Mouse (Mus musculus) hindbrain, embryonic 14.5 days (tissue): ENCODE measurements at regions not wholly inside any gene's neighbourhood (a gene's known extent, or its start where the extent isn't known, plus 50 kb on each side); places are given as distances from the start of the nearest gene placed in this dataset.

Experiments
- ATAC-seq: fragments of 200-750 bp; cut with Nextera tagmentation; 2 replicates; pipeline ENCODE4 v1.8.0; 2017; ENCODE audit warnings: moderate number of reproducible peaks, mild to moderate bottlenecking, moderate TSS enrichment, moderate library complexity; ENCODE audit not compliant: low FRiP score
- DNase-seq: peaks from one replicate; pipeline ENCODE4 v3.0.0-alpha.2; 2015; ENCODE audit warnings: low spot score
- H3K27ac ChIP-seq: fragments of 300-500 bp; sonication (generic); 2 replicates; pipeline ENCODE4 v1.5.1; 2014; ENCODE audit warnings: mild to moderate bottlenecking, moderate library complexity
- H3K27me3 ChIP-seq: fragments of 300-500 bp; sonication (generic); 2 replicates; pipeline ENCODE4 v1.6.1; 2014; ENCODE audit warnings: mild to moderate bottlenecking, low read length, mixed read lengths; ENCODE audit not compliant: control insufficient read depth, insufficient read depth
- H3K36me3 ChIP-seq: fragments of 300-500 bp; sonication (generic); replicated peaks from 2 replicates; pipeline ENCODE4 v1.6.1; 2014; ENCODE audit not compliant: control insufficient read depth, insufficient read depth
- H3K4me1 ChIP-seq: fragments of 300-500 bp; sonication (generic); replicated peaks from 2 replicates; pipeline ENCODE4 v1.6.1; 2014; ENCODE audit warnings: antibody characterized with exemption, low read length, mixed read lengths; ENCODE audit not compliant: control insufficient read depth, insufficient read depth
- H3K4me2 ChIP-seq: fragments of 300-500 bp; sonication (generic); replicated peaks from 2 replicates; pipeline ENCODE4 v1.6.1; 2014; ENCODE audit warnings: mild to moderate bottlenecking, moderate library complexity
- H3K4me3 ChIP-seq: fragments of 300-500 bp; sonication (generic); replicated peaks from 2 replicates; pipeline ENCODE4 v1.5.1; 2014; ENCODE audit warnings: mild to moderate bottlenecking, low read length
- H3K9ac ChIP-seq: fragments of 300-500 bp; sonication (generic); 2 replicates; pipeline ENCODE4 v1.6.1; 2014
- H3K9me3 ChIP-seq: fragments of 300-500 bp; sonication (generic); 2 replicates; pipeline ENCODE4 v1.6.1; 2016; ENCODE audit warnings: low read length; ENCODE audit not compliant: control insufficient read depth
- WGBS: fragments of 180-500 bp; shearing (Covaris S2); extraction: QIAGEN DNeasy Blood & Tissue Kit; methylation state at CpG from one replicate; pipeline ENCODE4 v1.1.7; 2014; 5-methylcytosine and 5-hydroxymethylcytosine counted together

GRCm38 (mm10) chr11:82518691-82519090, 130.0 kb downstream of the Tmem132e start:
- Histone ChIP-seq H3K27ac (no peak overlapping the region), H3K9me3 (no peaks in the 10 kb centered on the region), H3K4me1 (peaks cover 16% of the 10 kb centered on the region), H3K27me3 (no peaks in the 10 kb centered on the region), H3K36me3 (no peaks in the 10 kb centered on the region), H3K4me3 (no peak overlapping the region), H3K9ac (no peak overlapping the region), H3K4me2 (no peak overlapping the region)
- 8% methylated on average over 6 of the region's 6 CpGs for WGBS
- DNase-seq (no peak), ATAC-seq (no peak)

GRCm38 (mm10) chr11:82514526-82515144, 125.9 kb downstream of the Tmem132e start:
- no peak overlapping the region for H3K4me2 ChIP-seq
- H3K4me3 ChIP-seq: no peak overlapping the region
- no peaks in the 10 kb centered on the region for H3K9me3 ChIP-seq
- H3K9ac ChIP-seq: no peak overlapping the region
- 80% methylated on average over 4 of the region's 4 CpGs for WGBS
- 0 out of 2 replicates have a peak, but pooled peaks cover 7% of the 10 kb centered on the region for H3K4me1 ChIP-seq
- ATAC-seq (no peak), DNase-seq (no peak)
- no peak overlapping the region for H3K27ac ChIP-seq
- H3K27me3 ChIP-seq: no peaks in the 10 kb centered on the region
- no peaks in the 10 kb centered on the region for H3K36me3 ChIP-seq

GRCm38 (mm10) chr11:82508564-82508963, 119.9 kb downstream of the Tmem132e start:
- Histone ChIP-seq H3K4me2 (peak overlapping the region; percentile 30), H3K4me1 (0 out of 2 replicates have a peak, but pooled peaks cover 5% of the 10 kb centered on the region), H3K4me3 (no peak overlapping the region), H3K9ac (no peak overlapping the region), H3K36me3 (no peaks in the 10 kb centered on the region), H3K27ac (no peak overlapping the region), H3K27me3 (no peaks in the 10 kb centered on the region), H3K9me3 (no peaks in the 10 kb centered on the region)
- 11% methylated on average over 13 of the region's 13 CpGs for WGBS
- ATAC-seq (no peak), DNase-seq (no peak)
